Mouse (Mus musculus): ENCODE results near the gene Casp2. TPM values are rescaled to one million over a fixed set of nuclear protein-coding genes. Genes with fewer than 3 reads are reported as not detected.
A peak's percentile ranks its signal among the peaks of the same experiment; 100 is the strongest.

Gene Casp2
- total RNA-seq, 2 experiments from 2014 or later = 33.6 to 34.3 TPM

- peak; percentile 25 for DNase-seq
Observed at GRCm38 (mm10) chr6:42282865-42283528, 18.2 kb downstream of the Casp2 start.

- DNase-seq = no peak
Observed at GRCm38 (mm10) chr6:42286448-42286847, 21.7 kb downstream of the Casp2 start, which contains the start of gene Clcn1. Gene Clcn1, plus strand, starts transcription at chr6:42286685.

DNA sequence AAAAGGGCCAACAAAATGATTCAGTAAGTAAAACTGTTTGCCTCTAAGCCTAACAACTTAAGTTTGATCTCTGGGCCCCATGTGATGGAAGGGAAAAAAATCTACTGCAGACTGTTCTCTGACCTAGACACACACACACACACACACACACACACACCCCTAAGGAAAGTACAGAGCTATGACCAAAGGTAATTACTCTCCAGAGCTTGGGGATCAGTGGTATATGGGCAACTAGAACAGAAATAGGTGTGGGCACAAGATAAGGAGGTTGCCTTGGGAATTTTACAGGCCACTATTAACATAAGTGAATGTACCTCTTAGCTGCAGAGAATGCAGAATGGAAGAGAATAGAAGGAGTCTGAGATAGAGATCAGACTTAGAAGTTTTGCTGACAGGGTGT is 22.8 kb downstream of the Casp2 start:
- no peak for DNase-seq

DNA sequence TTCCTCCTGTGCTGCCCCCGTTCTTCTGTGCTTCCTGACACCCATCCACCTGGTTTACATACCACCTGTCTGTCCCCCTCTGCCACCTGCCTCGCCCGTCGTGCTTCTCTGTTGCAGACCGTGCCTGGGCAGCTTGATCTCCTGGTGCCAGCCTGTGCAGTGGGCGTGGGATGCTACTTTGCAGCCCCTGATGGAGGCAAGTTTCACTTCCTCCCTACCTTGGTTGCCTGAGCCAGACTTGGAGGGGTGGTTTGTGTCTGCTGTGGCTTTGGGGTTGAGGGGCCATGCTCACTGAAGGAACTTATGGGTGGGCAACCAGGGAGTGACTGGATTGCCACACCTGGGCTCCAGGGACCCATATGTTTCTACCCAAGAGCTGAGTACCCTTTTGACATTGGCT is 28.5 kb downstream of the Casp2 start:
- no peak for DNase-seq

- DNase-seq = no peak
Observed at GRCm38 (mm10) chr6:42295549-42296094, 30.8 kb downstream of the Casp2 start.

DNA sequence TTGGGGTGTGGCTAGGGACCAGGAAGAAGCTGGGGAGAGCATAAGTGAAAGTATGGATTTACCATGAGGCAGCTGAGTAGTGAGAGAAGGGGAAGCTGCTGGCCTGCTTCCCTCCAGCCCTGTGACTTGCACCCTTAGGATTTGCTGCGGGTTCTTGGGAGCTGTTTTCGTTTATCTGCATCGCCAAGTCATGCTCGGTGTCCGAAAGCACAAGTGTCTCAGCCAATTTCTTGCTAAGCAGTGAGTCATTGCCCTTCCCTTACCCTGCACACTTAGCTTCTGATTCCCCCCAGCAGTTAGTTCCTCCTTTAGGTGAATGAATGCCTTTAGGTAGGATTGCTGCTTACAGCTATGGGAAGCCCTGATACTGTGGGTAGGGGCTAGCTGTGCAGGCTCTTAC is 34.6 kb downstream of the Casp2 start:
- DNase-seq = no peak

GRCm38 (mm10) chr6:42309816-42310378 is 45.1 kb downstream of the Casp2 start:
- DNase-seq = no peak

GRCm38 (mm10) chr6:42310427-42311053 is 45.8 kb downstream of the Casp2 start:
- DNase-seq = no peak

- DNase-seq = no peak
Observed at GRCm38 (mm10) chr6:42318293-42318692, 53.5 kb downstream of the Casp2 start.

- DNase-seq = no peak
Observed at GRCm38 (mm10) chr6:42323371-42324066, 58.7 kb downstream of the Casp2 start.

- peak; percentile 21 for DNase-seq
Observed at GRCm38 (mm10) chr6:42324067-42324481, 59.3 kb downstream of the Casp2 start.

- peak; percentile 46 for DNase-seq
Observed at GRCm38 (mm10) chr6:42324482-42325267, 59.9 kb downstream of the Casp2 start, which contains the start of gene Fam131b. Gene Fam131b, minus strand, starts transcription at chr6:42324643.

- DNase-seq = peak; percentile 90
Observed at GRCm38 (mm10) chr6:42325268-42325609, 60.5 kb downstream of the Casp2 start.

DNA sequence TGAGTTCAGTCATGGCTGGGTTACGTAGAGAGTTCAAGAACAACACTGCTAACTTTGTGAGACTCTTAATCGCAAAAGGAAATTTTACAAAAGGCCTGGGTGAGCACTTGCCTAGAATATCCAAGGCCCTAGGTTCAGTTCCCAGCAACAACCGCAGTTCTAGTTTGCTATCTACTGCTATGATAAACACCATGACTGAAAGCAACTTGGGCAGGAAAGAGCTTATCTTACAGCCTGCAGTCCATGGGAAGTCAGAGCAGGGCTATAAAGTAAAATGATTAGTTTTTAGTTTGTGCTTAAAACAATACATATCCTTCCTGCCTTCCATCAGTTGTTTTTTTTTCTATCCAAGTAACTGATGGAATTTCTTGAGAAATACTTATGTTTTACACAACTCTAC is 61.7 kb downstream of the Casp2 start:
- no peak for DNase-seq

DNA sequence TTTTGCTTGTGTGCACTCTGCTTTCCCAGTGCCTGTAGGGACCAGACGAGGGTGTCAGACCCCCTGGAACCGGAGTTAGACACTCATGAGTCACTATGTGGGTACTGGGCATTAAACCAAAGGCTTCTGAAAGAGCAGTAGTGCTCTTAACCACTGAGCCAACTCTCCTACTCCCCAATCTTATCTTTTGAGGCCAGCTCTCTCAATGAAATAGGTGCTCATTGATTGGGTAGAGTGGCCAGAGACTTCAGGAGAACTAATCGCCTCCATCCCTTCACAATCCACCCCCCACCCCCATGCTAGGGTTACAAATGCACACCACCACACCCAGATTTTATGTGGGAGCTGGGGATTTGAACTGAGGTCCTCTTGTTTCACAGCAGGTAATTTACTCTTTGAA is 64.0 kb downstream of the Casp2 start:
- DNase-seq = no peak

DNA sequence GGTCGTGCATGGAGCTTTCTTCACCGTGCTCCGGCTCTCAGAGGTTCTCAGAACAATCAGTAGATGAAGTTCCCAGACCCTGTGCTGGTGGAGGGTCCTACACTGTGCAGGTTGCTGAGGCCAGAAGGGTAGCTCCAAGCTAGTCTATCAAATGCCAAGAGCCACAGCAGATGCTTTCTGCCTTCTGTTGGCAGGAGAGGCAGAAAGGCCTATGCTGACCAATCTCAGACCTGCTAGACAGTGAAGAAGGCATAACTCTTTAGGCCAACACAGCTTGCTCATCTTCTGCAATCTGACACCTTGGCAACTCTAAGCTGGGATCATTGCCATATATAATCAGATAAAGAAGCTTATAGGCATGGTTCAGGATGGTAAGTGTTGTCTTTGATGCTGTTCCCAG is 65.4 kb downstream of the Casp2 start:
- no peak for DNase-seq

GRCm38 (mm10) chr6:42330946-42331345 is 66.2 kb downstream of the Casp2 start:
- DNase-seq = no peak

Other genes starting within 250 kb of the Casp2 start
- gene Sva, start 226.6 kb upstream of the Casp2 start, total RNA-seq (2021) = not detected
- gene Tas2r139, start 124.0 kb upstream of the Casp2 start, total RNA-seq (2021) = not detected
- not detected for gene Tas2r144, start 49.7 kb upstream of the Casp2 start, total RNA-seq (2021)
- gene Gstk1, start 19.1 kb upstream of the Casp2 start, total RNA-seq (2021) = 10 to 100 TPM; 28.7 to 29.3 TPM
- gene Tmem139, start 3.0 kb upstream of the Casp2 start, total RNA-seq (2021) = under 1 TPM in 1 of 2 experiments, not detected in 1; 0.38 TPM
- gene Clcn1, start 21.7 kb downstream of the Casp2 start, total RNA-seq (2021) = 1 to 10 TPM; 1.9 to 3.0 TPM
- 1 to 10 TPM; 1.6 to 1.7 TPM for gene Fam131b, start 59.7 kb downstream of the Casp2 start, total RNA-seq (2021)
- 100 to 1,000 TPM; 161 to 166 TPM for gene Zyx, start 84.6 kb downstream of the Casp2 start, total RNA-seq (2021)
- under 1 TPM; 0.52 to 0.70 TPM for gene Epha1, start 108.3 kb downstream of the Casp2 start, total RNA-seq (2021)
- gene Tas2r143, start 135.3 kb downstream of the Casp2 start, total RNA-seq (2021) = under 1 TPM in 1 of 2 experiments, not detected in 1; 0.41 TPM
- under 1 TPM; 0.24 to 0.25 TPM for gene Tas2r135, start 140.4 kb downstream of the Casp2 start, total RNA-seq (2021)
- gene Tas2r126, start 169.6 kb downstream of the Casp2 start, total RNA-seq (2021) = not detected
- gene Olfr458, start 200.2 kb downstream of the Casp2 start, total RNA-seq (2021) = not detected
- gene Olfr457, start 211.3 kb downstream of the Casp2 start, total RNA-seq (2021) = not detected
- gene Olfr456, start 222.2 kb downstream of the Casp2 start, total RNA-seq (2021) = not detected

Measured in heart, postnatal 4 days (tissue).